Mouse (Mus musculus) myocyte (in vitro differentiated cells): ENCODE measurements around the gene Pheta2. TPM values are rescaled to one million over a fixed set of nuclear protein-coding genes. Genes with fewer than 3 reads are reported as not detected.
A peak's percentile ranks its signal among the peaks of the same experiment; 100 is the strongest.

Source experiments
- H3K27me3 ChIP-seq: one replicate; pipeline ENCODE4 v1.6.1; 2011; ENCODE audit not compliant: control insufficient read depth, insufficient read depth, insufficient read length
- H3K36me3 ChIP-seq: one replicate; pipeline ENCODE4 v1.6.1; 2011; ENCODE audit not compliant: control insufficient read depth, insufficient read depth
- H3K4me2 ChIP-seq: one replicate; pipeline ENCODE4 v1.6.1; 2011; ENCODE audit warnings: low read depth, control low read depth
- H3K4me3 ChIP-seq: one replicate; pipeline ENCODE4 v1.5.1; 2011; ENCODE audit warnings: mild to moderate bottlenecking, control low read depth, moderate library complexity
- H3K79me2 ChIP-seq: one replicate; pipeline ENCODE4 v1.6.1; 2011; ENCODE audit not compliant: control insufficient read depth, insufficient read depth
- H3ac ChIP-seq: one replicate; pipeline ENCODE4 v1.6.1; 2011; ENCODE audit not compliant: control insufficient read depth, insufficient read length
- CEBPB ChIP-seq: IDR thresholded peaks from 2 replicates; pipeline ENCODE4 v1.6.1; 2011; ENCODE audit warnings: mild to moderate bottlenecking, moderate library complexity; ENCODE audit not compliant: poor library complexity, insufficient read depth, severe bottlenecking
- E2F4 ChIP-seq: IDR thresholded peaks from one replicate; pipeline ENCODE4 v1.6.1; 2011; ENCODE audit warnings: mild to moderate bottlenecking, control low read depth, moderate library complexity; ENCODE audit not compliant: insufficient read depth
- MAX ChIP-seq: IDR thresholded peaks from one replicate; pipeline ENCODE4 v1.6.1; 2011; ENCODE audit warnings: low read depth, mild to moderate bottlenecking, control low read depth
- MYOD1 ChIP-seq, 3 experiments: IDR thresholded peaks; one replicate each; pipeline ENCODE4 v1.6.1; 2011; ENCODE audit warnings: control low read depth in 2 of 3, low read depth in 2 of 3, mild to moderate bottlenecking in 2 of 3, moderate library complexity in 1 of 3; ENCODE audit not compliant: insufficient read length in 2 of 3, control insufficient read depth in 1 of 3
- MYOG ChIP-seq, 3 experiments: IDR thresholded peaks; one replicate each; pipeline ENCODE4 v1.6.1; 2011; ENCODE audit warnings: control low read depth in 2 of 3, low read depth in 2 of 3, mild to moderate bottlenecking in 2 of 3; ENCODE audit not compliant: insufficient read length in 2 of 3, control insufficient read depth in 1 of 3, insufficient read depth in 1 of 3
- POLR2A ChIP-seq: IDR thresholded peaks from one replicate; pipeline ENCODE4 v1.6.1; 2011; ENCODE audit warnings: low read depth, mild to moderate bottlenecking, control low read depth, moderate library complexity; ENCODE audit not compliant: insufficient read length
- POLR2AphosphoS2 ChIP-seq: IDR thresholded peaks from one replicate; pipeline ENCODE4 v1.6.1; 2011; ENCODE audit warnings: low read depth, control low read depth; ENCODE audit not compliant: insufficient read length
- REST ChIP-seq: IDR thresholded peaks from one replicate; pipeline ENCODE4 v1.6.1; 2011; ENCODE audit warnings: mild to moderate bottlenecking, control low read depth, moderate library complexity; ENCODE audit not compliant: insufficient read depth, insufficient read length
- SRF ChIP-seq: IDR thresholded peaks from one replicate; pipeline ENCODE4 v1.6.1; 2011; ENCODE audit warnings: low read depth; ENCODE audit not compliant: control insufficient read depth, insufficient read length
- TCF12 ChIP-seq: IDR thresholded peaks from one replicate; pipeline ENCODE4 v1.6.1; 2011; ENCODE audit warnings: mild to moderate bottlenecking, control low read depth; ENCODE audit not compliant: poor library complexity, insufficient read depth, severe bottlenecking
- TCF3 ChIP-seq: IDR thresholded peaks from one replicate; pipeline ENCODE4 v1.6.1; 2011; ENCODE audit warnings: low read depth, control low read depth; ENCODE audit not compliant: insufficient read length
- USF1 ChIP-seq: IDR thresholded peaks from one replicate; pipeline ENCODE4 v1.6.1; 2011; ENCODE audit warnings: low read depth, mild to moderate bottlenecking, control low read depth, moderate library complexity
- polyA plus RNA-seq: library from polyadenylated mRNA; unstranded; fragments of >200 nt; fragmentation: generic; extraction: Trizol; gene quantifications from one replicate; pipeline ENCODE4 v1.2.1, GENCODE M21; 2012; ENCODE audit warnings: missing spikeins

The Pheta2 gene
- polyA plus RNA-seq, 1 experiment: 0.05 TPM

GRCm38 (mm10) chr15:82348999-82349341 is 10.2 kb downstream of the Pheta2 start:
- no peak overlapping the region for H3K4me3 ChIP-seq
- H3K36me3 ChIP-seq: peaks cover 34% of the 10 kb centered on the region
- no peaks in the 10 kb centered on the region for H3K27me3 ChIP-seq
- no peak overlapping the region for H3ac ChIP-seq
- H3K79me2 ChIP-seq: peaks cover 55% of the 10 kb centered on the region
- TF ChIP-seq CEBPB: no peak
- no peak for TF ChIP-seq MYOG (IDR thresholded peaks at IDR 0.05; ENCODE audit: control insufficient read depth in 1 of 3, insufficient read depth in 1 of 3, insufficient read length in 2 of 3, low read depth in 2 of 3)
- no peak for TF ChIP-seq E2F4
- no peak for TF ChIP-seq TCF12
- no peak for TF ChIP-seq REST
- TF ChIP-seq SRF: no peak
- TF ChIP-seq MYOD1 (IDR thresholded peaks at IDR 0.05; ENCODE audit: control insufficient read depth in 1 of 3, insufficient read length in 2 of 3, low read depth in 2 of 3): no peak
- no peak for TF ChIP-seq TCF3
- TF ChIP-seq POLR2AphosphoS2: no peak
- no peak for TF ChIP-seq POLR2A
- TF ChIP-seq USF1: no peak
- no peak for TF ChIP-seq MAX
- H3K4me2 ChIP-seq: no peak overlapping the region

- Histone ChIP-seq H3ac (no peak overlapping the region), H3K36me3 (peaks cover 34% of the 10 kb centered on the region), H3K79me2 (peaks cover 55% of the 10 kb centered on the region), H3K4me2 (no peak overlapping the region), H3K27me3 (no peaks in the 10 kb centered on the region), H3K4me3 (no peak overlapping the region)
- TF ChIP-seq TCF12 (no peak), POLR2AphosphoS2 (peak; percentile 91)
These were observed 11.6 kb downstream of the Pheta2 start for GRCm38 (mm10) chr15:82350349-82350748.

DNA sequence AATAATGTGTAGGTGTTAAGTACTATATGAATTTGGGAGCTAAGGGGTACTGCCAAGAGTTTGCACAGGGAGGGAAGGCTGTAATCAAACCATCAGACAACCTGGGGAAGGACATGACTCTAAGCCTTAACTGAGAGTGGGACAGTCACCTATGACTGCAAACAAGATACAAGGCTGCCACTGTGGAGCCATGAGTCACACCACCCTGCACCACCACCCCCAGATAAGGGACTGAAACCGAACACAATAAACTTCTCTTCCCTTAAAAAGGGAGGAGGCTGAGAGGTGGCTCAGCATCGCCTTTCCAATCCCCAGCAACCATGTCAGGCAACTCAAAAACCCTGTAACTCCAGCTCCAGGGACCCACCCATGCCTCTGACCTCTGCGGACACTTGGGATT is 12.7 kb downstream of the Pheta2 start:
- Histone ChIP-seq H3K79me2 (peaks cover 51% of the 10 kb centered on the region), H3K4me2 (peak overlapping the region; percentile 77), H3K4me3 (no peak overlapping the region), H3K36me3 (peaks cover 34% of the 10 kb centered on the region), H3ac (no peak overlapping the region), H3K27me3 (no peaks in the 10 kb centered on the region)
- TF ChIP-seq E2F4 (no peak), MYOG (IDR thresholded peaks at IDR 0.05; ENCODE audit: control insufficient read depth in 1 of 3, insufficient read depth in 1 of 3, insufficient read length in 2 of 3, low read depth in 2 of 3) (no peak), POLR2AphosphoS2 (peak; percentile 5), USF1 (no peak), MYOD1 (IDR thresholded peaks at IDR 0.05; ENCODE audit: control insufficient read depth in 1 of 3, insufficient read length in 2 of 3, low read depth in 2 of 3) (no peak), TCF12 (no peak), TCF3 (no peak), POLR2A (no peak)

GRCm38 (mm10) chr15:82353078-82353744 is 14.5 kb downstream of the Pheta2 start:
- no peaks in the 10 kb centered on the region for H3K27me3 ChIP-seq
- H3K4me2 ChIP-seq: peak overlapping the region; percentile 77
- H3ac ChIP-seq: peak overlapping the region; percentile 39
- peaks cover 34% of the 10 kb centered on the region for H3K79me2 ChIP-seq
- TF ChIP-seq E2F4 (no peak), SRF (no peak), CEBPB (no peak), POLR2A (no peak), USF1 (no peak), TCF12 (no peak)
- peak overlapping the region; percentile 86 for H3K4me3 ChIP-seq
- H3K36me3 ChIP-seq: peaks cover 30% of the 10 kb centered on the region

DNA sequence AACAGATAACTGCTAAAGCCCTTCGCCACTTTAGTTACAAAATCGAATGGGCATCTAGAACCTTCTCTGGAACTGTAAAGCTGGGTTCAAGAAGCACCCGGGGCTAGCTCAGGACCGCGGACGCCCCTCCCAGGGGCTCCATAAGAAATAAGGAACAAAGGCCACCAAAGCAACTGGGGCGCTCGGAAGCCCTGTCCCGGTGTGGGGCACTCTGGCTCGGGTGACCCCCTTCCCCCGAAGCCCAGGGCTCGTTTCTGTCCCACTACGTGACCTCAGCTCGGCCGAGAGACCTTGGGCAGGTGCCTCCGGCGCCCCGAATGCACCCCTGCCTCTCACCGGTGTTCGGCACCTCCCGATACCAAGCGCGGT is 15.0 kb downstream of the Pheta2 start:
- Histone ChIP-seq H3K79me2 (peaks cover 29% of the 10 kb centered on the region), H3K36me3 (peaks cover 24% of the 10 kb centered on the region), H3ac (peak overlapping the region; percentile 39), H3K4me3 (peak overlapping the region; percentile 86), H3K27me3 (no peaks in the 10 kb centered on the region), H3K4me2 (peak overlapping the region; percentile 77)
- TF ChIP-seq E2F4 (no peak), MYOD1 (IDR thresholded peaks at IDR 0.05; ENCODE audit: control insufficient read depth in 1 of 3, insufficient read length in 2 of 3, low read depth in 2 of 3) (no peak), TCF12 (no peak), REST (no peak), POLR2AphosphoS2 (no peak), MAX (no peak), CEBPB (no peak), USF1 (no peak), MYOG (IDR thresholded peaks at IDR 0.05; ENCODE audit: control insufficient read depth in 1 of 3, insufficient read depth in 1 of 3, insufficient read length in 2 of 3, low read depth in 2 of 3) (no peak), POLR2A (no peak), SRF (no peak), TCF3 (no peak)
